Mouse (Mus musculus): Measurements from ENCODE around the gene Gm45015.

DNA sequence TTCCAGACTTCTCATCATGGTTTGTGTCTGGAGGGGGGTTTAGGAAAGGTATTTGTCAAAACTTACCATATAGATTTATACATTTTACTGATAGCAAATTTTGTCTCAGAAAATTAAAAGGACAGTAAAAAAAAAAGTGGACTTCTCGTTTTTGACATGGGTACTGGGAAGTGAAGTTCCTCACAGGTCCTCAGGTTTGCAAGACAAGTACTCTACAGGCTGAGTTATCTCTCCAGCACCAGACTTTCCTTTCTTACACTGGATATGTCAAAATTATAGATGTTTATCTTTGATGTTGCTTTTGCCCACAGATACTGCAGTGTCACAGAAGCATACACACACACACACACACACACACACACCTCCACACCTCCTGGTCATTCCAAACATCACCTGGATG, 4.8 kb upstream of the Gm45015 start:
- TF ChIP-seq CEBPB (IDR thresholded peaks at IDR 0.05; ENCODE audit: low read depth) = no peak
- no peak for TF ChIP-seq CTCF (IDR thresholded peaks at IDR 0.05; ENCODE audit: control insufficient read depth, insufficient read depth, insufficient read length)
